Mouse (Mus musculus): ENCODE measurements at regions not wholly inside any gene's neighbourhood (a gene's known extent, or its start where the extent isn't known, plus 50 kb on each side); places are given as distances from the start of the nearest gene placed in this dataset.
"Not testable (repeated sequence)": the region's sequence is repeated elsewhere in the genome, so short reads cannot be mapped to it uniquely, and the experiment has no call there.

DNA sequence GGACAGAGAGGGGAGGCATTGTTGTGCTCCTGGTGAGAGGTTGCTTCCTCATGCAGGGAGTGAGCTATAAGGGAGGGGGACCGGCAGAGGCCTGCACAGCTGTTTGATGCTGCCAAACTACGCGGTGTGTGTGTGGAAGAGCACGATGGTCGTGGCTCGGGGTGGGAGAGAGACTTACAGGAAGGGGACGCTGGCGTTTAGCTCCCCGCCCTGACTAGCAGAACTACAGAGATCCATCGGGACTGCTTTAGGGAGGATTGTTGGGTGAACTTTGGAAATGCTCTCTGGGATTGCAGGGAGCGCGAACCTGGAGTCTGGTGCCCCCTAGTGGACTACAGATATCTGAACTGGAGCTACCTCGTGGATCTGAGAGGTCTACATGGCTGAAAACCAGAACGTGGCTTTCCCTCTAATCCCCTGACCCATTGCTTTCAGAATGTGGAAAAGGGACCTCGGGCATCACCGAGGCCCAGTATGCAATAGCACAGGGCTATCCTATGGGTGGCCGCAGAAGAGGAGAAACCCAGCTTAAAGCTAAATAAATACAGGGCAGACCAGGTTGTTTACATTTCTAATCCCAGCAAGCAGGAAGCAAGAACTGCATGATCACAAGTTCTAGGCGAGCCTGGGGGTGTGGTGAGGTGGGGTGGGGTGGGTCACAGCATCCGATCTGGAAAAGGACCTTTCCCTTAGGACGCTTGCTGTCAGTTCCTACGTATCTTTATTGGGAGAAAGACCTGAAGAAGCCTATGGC, 57.2 kb upstream of the AU015836 start:
- H3K36me3 ChIP-seq (ENCODE audit: control insufficient read depth, insufficient read depth, low read length) = no peaks in the 10 kb centered on the region
- H3K4me3 ChIP-seq (ENCODE audit: extremely low read depth, insufficient read depth, insufficient read length) = no peak overlapping the region; the same call in 1 of the 2 replicates
- no peaks in the 10 kb centered on the region; the same call in 1 of the 2 replicates for H3K4me1 ChIP-seq (ENCODE audit: control insufficient read depth, insufficient read depth, insufficient read length)
- H3K27ac ChIP-seq (ENCODE audit: insufficient read depth, low read length) = no peak overlapping the region
- H3K27me3 ChIP-seq (ENCODE audit: control insufficient read depth, insufficient read depth, low read length) = no peaks in the 10 kb centered on the region
- peak in 1 of 2 experiments; percentile 12 for DNase-seq (ENCODE audit: low read depth in 1 of 2, low spot score in 2 of 2)
- 34% methylated on average over 21 of the region's 21 CpGs for WGBS
- TF ChIP-seq POLR2A (IDR thresholded peaks at IDR 0.05; ENCODE audit: low read depth, low read length) (no peak), CTCF (IDR thresholded peaks at IDR 0.05; ENCODE audit: extremely low read depth, insufficient read depth, insufficient read length, insufficient replicate concordance) (peak; percentile 46; the same call in 1 of the 2 replicates)

DNA sequence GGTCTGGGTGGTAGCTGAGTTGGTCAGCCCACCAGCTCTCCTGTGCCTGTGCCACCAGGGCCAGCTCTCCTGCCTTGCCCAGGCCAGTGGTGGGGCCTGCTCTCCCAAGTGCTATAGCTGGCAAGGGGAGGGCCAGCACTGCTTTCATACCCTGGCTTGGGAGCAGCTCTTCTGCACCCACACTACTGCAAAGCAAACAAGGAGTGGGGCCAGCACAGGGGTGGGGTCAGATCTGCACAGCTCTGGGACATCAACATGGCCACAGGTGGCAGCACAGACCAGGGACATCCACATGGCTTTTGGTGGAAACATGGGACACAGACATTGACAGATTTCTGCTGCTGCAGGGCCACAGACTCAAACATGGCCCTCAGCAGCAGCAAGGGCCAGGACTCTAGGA, 52.9 kb upstream of the AU015836 start:
- no peak for DNase-seq (ENCODE audit: low read depth in 1 of 2, low spot score in 2 of 2)
- H3K4me1 ChIP-seq (ENCODE audit: control insufficient read depth, insufficient read depth, insufficient read length) = peaks cover 2% of the 10 kb centered on the region; the same call in 1 of the 2 replicates

DNA sequence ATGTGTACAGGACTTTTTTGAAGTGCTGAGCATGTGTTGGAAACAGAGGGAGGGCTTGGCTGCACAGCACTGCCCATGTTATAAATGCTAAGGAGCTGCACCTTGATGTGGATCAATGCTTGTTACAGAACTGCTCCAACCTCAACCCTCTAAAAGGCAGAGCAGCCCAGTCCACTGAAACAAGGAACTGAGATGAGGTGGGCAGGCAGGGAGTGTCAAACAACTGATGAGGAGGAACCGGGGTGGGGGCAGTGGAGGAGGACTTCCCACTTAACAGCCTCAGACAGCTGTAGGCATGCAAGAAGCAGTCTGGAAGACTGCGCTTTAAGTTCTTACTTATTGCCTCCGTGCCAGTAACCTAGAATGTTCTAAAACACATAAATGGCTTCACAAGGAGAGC, 51.1 kb upstream of the AU015836 start:
- not testable (repeated sequence) for DNase-seq (ENCODE audit: low read depth in 1 of 2, low spot score in 2 of 2); H3K36me3 ChIP-seq (ENCODE audit: control insufficient read depth, insufficient read depth, low read length); H3K27me3 ChIP-seq (ENCODE audit: control insufficient read depth, insufficient read depth, low read length); H3K4me3 ChIP-seq (ENCODE audit: extremely low read depth, insufficient read depth, insufficient read length); H3K4me1 ChIP-seq (ENCODE audit: control insufficient read depth, insufficient read depth, insufficient read length); H3K27ac ChIP-seq (ENCODE audit: insufficient read depth, low read length)
- 50% methylated on average over 3 of the region's 3 CpGs for WGBS

More for the DNA sequence above, 52.9 kb upstream of the AU015836 start:
- Histone ChIP-seq H3K36me3 (ENCODE audit: control insufficient read depth, insufficient read depth, low read length) (no peaks in the 10 kb centered on the region), H3K27me3 (ENCODE audit: control insufficient read depth, insufficient read depth, low read length) (no peaks in the 10 kb centered on the region), H3K27ac (ENCODE audit: insufficient read depth, low read length) (no peak overlapping the region), H3K4me3 (ENCODE audit: extremely low read depth, insufficient read depth, insufficient read length) (no peak overlapping the region)
- TF ChIP-seq CTCF (IDR thresholded peaks at IDR 0.05; ENCODE audit: extremely low read depth, insufficient read depth, insufficient read length, insufficient replicate concordance) = no peak
- TF ChIP-seq POLR2A (IDR thresholded peaks at IDR 0.05; ENCODE audit: low read depth, low read length) = no peak

All from spleen, adult 2 months (tissue).